Mouse (Mus musculus): ENCODE data around the gene S100a3.

DNA sequence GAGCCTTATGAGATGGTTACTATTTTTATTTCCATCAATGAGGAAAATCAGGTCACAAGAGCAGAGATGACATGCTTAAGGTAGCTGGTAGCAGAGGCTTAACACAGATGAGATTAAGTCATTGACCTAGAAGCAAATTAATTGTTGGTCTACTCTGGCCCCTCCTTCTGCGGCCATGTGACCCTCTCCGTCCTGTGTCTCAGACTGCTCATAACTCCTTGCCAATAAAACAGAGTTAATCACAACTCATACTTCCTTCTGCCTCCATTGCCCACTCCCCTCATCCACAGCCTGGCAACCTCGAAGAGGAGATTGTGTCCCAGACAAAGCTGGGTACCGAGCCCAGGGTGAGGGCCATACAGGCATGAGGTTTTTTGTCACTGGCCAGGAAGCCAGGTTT lies 37.8 kb downstream of the S100a3 start:
- TF ChIP-seq CTCF (IDR thresholded peaks at IDR 0.05; ENCODE audit: extremely low read depth, insufficient read depth, low read length) (no peak), POLR2A (IDR thresholded peaks at IDR 0.05; ENCODE audit: extremely low read depth, insufficient read depth, low read length) (no peak)

Data from cortical plate, adult 2 months (tissue).